Mouse (Mus musculus) spleen, adult 2 months (tissue): Measurements from ENCODE around the gene Bank1. TPM values are rescaled to one million over a fixed set of nuclear protein-coding genes. Genes with fewer than 3 reads are reported as not detected.

Experiments
- DNase-seq, 2 experiments: peaks; one replicate each; pipeline versions ENCODE4 v3.0.0 to v3.0.0-alpha.2; 2012 to 2021; ENCODE audit warnings: low spot score in 2 of 2, low read depth in 1 of 2
- H3K27ac ChIP-seq: fragments of 200-500 bp; 2 replicates; pipeline ENCODE4 v1.5.1; 2012; ENCODE audit warnings: low read length, inconsistent platforms; ENCODE audit not compliant: insufficient read depth
- H3K27me3 ChIP-seq: fragments of 200-500 bp; 2 replicates; pipeline ENCODE4 v1.6.1; 2012; ENCODE audit warnings: mild to moderate bottlenecking, moderate library complexity, low read length, inconsistent platforms; ENCODE audit not compliant: control insufficient read depth, insufficient read depth
- H3K36me3 ChIP-seq: fragments of 200-500 bp; 2 replicates; pipeline ENCODE4 v1.6.1; 2012; ENCODE audit warnings: mild to moderate bottlenecking, low read length, inconsistent platforms; ENCODE audit not compliant: control insufficient read depth, insufficient read depth
- H3K4me1 ChIP-seq: fragments of 200-500 bp; 2 replicates; pipeline ENCODE4 v1.6.1; 2011; ENCODE audit warnings: inconsistent platforms; ENCODE audit not compliant: control insufficient read depth, insufficient read depth, insufficient read length
- H3K4me3 ChIP-seq: fragments of 200-500 bp; 2 replicates; pipeline ENCODE4 v1.5.1; 2011; ENCODE audit warnings: mild to moderate bottlenecking, inconsistent platforms; ENCODE audit not compliant: insufficient read depth, insufficient read length; ENCODE audit errors: extremely low read depth
- CTCF ChIP-seq: fragments of 200-500 bp; IDR thresholded peaks from 2 replicates; pipeline ENCODE4 v1.5.1; 2011; ENCODE audit warnings: mild to moderate bottlenecking, inconsistent platforms; ENCODE audit not compliant: insufficient read depth, insufficient read length, insufficient replicate concordance; ENCODE audit errors: extremely low read depth
- POLR2A ChIP-seq: fragments of 200-500 bp; IDR thresholded peaks from 2 replicates; pipeline ENCODE4 v1.6.1; 2011; ENCODE audit warnings: low read depth, low read length, inconsistent platforms
- whole genome bisulfite sequencing: fragments of 180-500 bp; shearing (Covaris S2); methylation state at CpG from one replicate; pipeline ENCODE4 v1.1.7; 2018; 5-methylcytosine and 5-hydroxymethylcytosine counted together
- polyA plus RNA-seq: library from polyadenylated mRNA; depleted of rRNA; stranded (reverse); fragments of >200 nt; gene quantifications from 2 replicates; pipeline ENCODE4 v1.2.3, GENCODE M21; 2012

The Bank1 gene
- polyA plus RNA-seq, 1 experiment, result 23.4 TPM

DNA sequence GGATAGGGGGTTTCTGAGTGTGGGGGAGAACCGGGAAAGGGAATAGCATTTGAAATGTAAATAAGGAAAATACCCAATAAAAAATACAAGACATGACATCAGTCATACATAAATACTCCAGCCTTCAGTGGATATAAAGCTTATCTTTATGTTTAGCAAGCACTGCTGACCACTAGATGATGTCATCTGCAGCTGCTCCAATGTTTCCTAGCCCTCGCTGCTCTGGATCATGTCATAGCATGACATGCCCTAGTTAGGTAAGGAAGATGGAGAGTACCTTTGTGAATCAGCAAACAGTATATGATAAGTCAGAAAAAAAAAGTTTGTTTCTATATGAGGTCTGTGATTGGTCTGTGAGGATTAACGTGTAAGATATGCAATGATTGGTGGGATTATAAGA, 68.1 kb downstream of the Bank1 start:
- H3K36me3 ChIP-seq, result peaks cover 10% of the 10 kb centered on the region
- TF ChIP-seq CTCF (no peak), POLR2A (no peak)
- no peak for DNase-seq
- no peaks in the 10 kb centered on the region for H3K27me3 ChIP-seq
- 92% methylated on average over 3 of the region's 3 CpGs for whole genome bisulfite sequencing
- H3K27ac ChIP-seq, result no peak overlapping the region
- H3K4me3 ChIP-seq, result no peak overlapping the region
- no peaks in the 10 kb centered on the region; the same call in 1 of the 2 replicates for H3K4me1 ChIP-seq

DNA sequence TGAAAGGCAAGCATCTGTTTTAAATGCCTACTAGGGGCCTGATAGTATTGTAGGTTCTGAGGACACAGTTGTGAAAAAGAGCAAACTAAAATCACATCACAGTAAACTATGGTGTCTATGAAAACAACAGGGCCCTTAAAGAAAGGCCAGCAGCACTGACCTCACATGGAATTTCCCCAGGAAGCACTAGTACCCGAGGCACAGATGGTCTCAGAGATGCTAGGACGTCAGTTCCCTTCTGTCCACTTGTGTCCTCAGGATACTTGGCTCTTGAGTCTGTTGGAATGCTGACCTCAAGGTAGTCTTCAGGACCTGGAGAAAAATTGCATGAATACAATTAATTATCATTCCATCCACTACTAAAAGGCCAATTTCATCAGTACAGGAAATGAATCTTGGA, 71.2 kb downstream of the Bank1 start:
- Histone ChIP-seq H3K27me3 (no peaks in the 10 kb centered on the region), H3K36me3 (peaks cover 20% of the 10 kb centered on the region), H3K4me3 (no peak overlapping the region), H3K27ac (no peak overlapping the region), H3K4me1 (peaks cover 4% of the 10 kb centered on the region)
- TF ChIP-seq CTCF, result no peak
- TF ChIP-seq POLR2A, result no peak
- DNase-seq, result no peak
- 73% methylated on average over 2 of the region's 2 CpGs for WGBS

DNA sequence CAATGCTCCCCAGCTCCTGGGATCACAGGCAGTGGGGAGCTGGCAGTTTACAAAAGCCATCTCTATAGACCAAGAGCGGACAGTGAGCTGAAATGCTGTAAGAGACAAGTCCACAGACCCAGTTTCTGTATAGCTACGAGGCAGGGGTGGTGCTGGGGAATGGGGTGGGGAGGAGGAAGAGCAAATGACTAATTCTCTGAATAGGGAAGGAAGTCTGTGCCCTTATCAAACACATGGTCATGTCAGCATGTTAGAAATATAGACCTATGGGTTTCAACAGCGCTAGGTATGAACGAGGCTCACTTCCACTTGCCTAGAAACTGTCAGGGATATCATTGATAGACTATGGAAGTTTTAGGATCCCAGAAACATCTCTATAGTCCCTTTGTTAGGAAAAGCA, 73.0 kb downstream of the Bank1 start:
- no peak for DNase-seq
- H3K27me3 ChIP-seq, result no peaks in the 10 kb centered on the region
- H3K27ac ChIP-seq, result peak overlapping the region; percentile 75; the same call in 1 of the 2 replicates
- TF ChIP-seq POLR2A (no peak), CTCF (no peak)
- peaks cover 20% of the 10 kb centered on the region for H3K36me3 ChIP-seq
- H3K4me3 ChIP-seq, result no peak overlapping the region
- WGBS, result 16% methylated on average over 4 of the region's 4 CpGs
- peaks cover 5% of the 10 kb centered on the region for H3K4me1 ChIP-seq

DNA sequence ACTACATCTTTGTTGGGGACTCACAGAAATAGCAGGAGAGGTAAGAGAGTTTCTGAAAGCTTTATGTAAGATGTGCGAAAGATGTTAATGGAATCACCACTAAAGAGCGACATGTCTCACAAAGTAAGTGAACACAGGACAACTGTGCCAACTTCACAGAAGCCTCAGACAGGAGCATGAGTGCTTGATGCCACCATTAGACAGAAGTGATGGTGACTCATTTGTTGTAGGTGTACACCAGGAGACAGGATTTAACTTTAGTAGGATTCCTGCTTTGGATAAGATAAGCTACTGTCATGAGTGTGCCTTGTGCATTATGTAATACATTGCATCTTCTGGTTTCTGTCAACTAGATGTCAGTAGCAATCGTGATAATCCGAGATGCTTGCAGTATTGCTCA, 74.3 kb downstream of the Bank1 start:
- no peaks in the 10 kb centered on the region for H3K27me3 ChIP-seq
- peaks cover 7% of the 10 kb centered on the region for H3K4me1 ChIP-seq
- 91% methylated on average over 4 of the region's 4 CpGs for WGBS
- H3K4me3 ChIP-seq, result no peak overlapping the region
- H3K27ac ChIP-seq, result no peak overlapping the region
- DNase-seq, result no peak
- H3K36me3 ChIP-seq, result peaks cover 22% of the 10 kb centered on the region
- TF ChIP-seq CTCF (no peak), POLR2A (no peak)

DNA sequence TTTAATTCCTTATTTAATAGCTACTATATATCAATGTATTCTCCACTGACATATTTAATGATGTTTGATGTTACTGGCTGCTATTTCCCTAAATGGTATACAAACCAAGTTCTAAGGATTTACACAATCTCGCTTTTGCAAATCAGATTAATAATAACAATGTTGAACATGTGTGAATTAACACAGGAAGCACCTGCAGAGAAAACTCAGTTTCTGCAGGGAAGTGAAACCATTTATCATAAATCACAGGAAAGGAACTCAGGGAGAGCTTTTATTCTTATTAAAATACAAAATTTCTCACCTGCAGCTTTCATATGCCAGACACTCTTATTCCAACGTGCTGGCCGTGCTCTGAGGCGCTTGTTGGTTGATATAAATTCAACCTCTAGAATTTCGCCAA, 78.5 kb downstream of the Bank1 start:
- no peak overlapping the region for H3K4me3 ChIP-seq
- peak; percentile 15 to 56 for DNase-seq
- H3K27ac ChIP-seq, result peak overlapping the region; percentile 88; the same call in 1 of the 2 replicates
- H3K36me3 ChIP-seq, result peaks cover 19% of the 10 kb centered on the region
- TF ChIP-seq CTCF (no peak), POLR2A (no peak)
- 10% methylated on average over 5 of the region's 5 CpGs for WGBS
- no peaks in the 10 kb centered on the region for H3K27me3 ChIP-seq
- peaks cover 5% of the 10 kb centered on the region; the same call in 1 of the 2 replicates for H3K4me1 ChIP-seq

DNA sequence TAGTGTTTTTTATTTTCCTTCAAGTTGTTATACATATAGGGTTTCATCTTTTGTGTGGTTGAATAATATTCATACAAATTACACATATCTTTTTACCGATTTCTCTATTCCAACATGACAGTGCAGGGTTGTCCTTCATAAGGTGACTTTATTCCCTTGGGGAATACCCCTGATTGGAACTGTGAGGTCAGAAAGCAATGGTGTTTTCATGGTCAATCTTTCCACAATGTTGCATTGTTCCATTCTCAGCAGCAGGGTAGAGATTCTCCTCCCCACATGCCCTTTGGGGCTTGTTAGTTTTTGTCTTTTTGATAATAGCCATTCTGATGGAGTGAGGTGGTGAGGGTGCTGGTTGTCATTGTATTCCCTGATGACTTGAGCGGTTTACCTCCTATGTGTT, 80.9 kb downstream of the Bank1 start:
- H3K27me3 ChIP-seq, result no peaks in the 10 kb centered on the region
- TF ChIP-seq POLR2A, result no peak
- no peak for TF ChIP-seq CTCF
- peaks cover 14% of the 10 kb centered on the region for H3K36me3 ChIP-seq

DNA sequence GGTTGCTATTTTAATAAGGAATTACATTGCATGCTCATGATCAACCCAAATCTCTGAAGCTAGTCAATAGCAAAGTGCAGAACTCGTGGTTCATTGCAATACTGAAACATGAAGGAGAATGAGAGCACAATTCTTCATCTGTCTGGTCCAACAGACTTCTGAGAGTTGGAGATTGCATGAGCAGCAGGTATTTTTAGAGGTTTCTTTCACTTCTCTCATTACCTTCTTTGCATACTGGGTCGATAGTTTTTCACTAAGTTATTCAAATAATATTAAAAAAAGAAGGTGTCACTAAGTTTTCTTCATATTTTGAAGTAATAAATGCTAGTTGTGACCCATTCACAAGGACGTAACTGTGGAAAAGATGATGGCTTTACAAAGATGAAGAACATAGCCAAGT, 87.1 kb downstream of the Bank1 start:
- no peak overlapping the region for H3K4me3 ChIP-seq
- peak overlapping the region; percentile 64 for H3K27ac ChIP-seq
- no peak for DNase-seq
- no peaks in the 10 kb centered on the region for H3K27me3 ChIP-seq
- no peak for TF ChIP-seq POLR2A
- TF ChIP-seq CTCF, result no peak
- H3K36me3 ChIP-seq, result peaks cover 17% of the 10 kb centered on the region
- peaks cover 14% of the 10 kb centered on the region for H3K4me1 ChIP-seq
- WGBS, result 30% methylated on average over 3 of the region's 3 CpGs

More for the DNA sequence above, 80.9 kb downstream of the Bank1 start:
- no peak overlapping the region for H3K4me3 ChIP-seq
- peaks cover 11% of the 10 kb centered on the region; the same call in 1 of the 2 replicates for H3K4me1 ChIP-seq
- H3K27ac ChIP-seq, result peak overlapping the region; percentile 68; the same call in 1 of the 2 replicates
- DNase-seq, result no peak
- WGBS, result 55% methylated on average over 2 of the region's 2 CpGs
